ENCODE assay signal across 8 mouse cellular contexts in genomic region chr1:89108340-89108896, GRCm38 (mm10). TPM values are rescaled to one million over a fixed set of nuclear protein-coding genes. Genes with fewer than 3 reads are reported as not detected.
DNase-seq lines count a peak whose midpoint lies in the region; TF ChIP-seq lines count a peak whose summit lies in the region.

No protein-coding gene starts in this region.

- 15% methylated on average over 6 of the region's 6 CpGs for WGBS in heart, adult 2 months
- 3% methylated on average over 6 of the region's 6 CpGs for WGBS in liver, adult 2 months
- WGBS in small intestine, adult 2 months, result 6% methylated on average over 6 of the region's 6 CpGs

- DNase-seq in heart, adult 2 months, result no peak
- no peak for DNase-seq in heart, postnatal 36 days
- peak; percentile 72 for DNase-seq in NIH3T3 (ENCODE audit: low read depth)
- peak; percentile 59 for DNase-seq in heart, postnatal 4 days
- peak; percentile 32 for DNase-seq in liver, adult 2 months (ENCODE audit: extremely low read depth, low read depth, low spot score)
- DNase-seq in cerebellum, adult 9-10 months, result no peak
- no peak for DNase-seq in cerebellum, adult 11-12 months

- peaks cover 9% of the 10 kb centered on the region for H3K79me2 ChIP-seq in heart, adult 2 months (replicated peaks; ENCODE audit: control insufficient read depth, insufficient read depth, low read length)
- no peaks in the 10 kb centered on the region for H3K79me2 ChIP-seq in liver, adult 2 months (ENCODE audit: control insufficient read depth, insufficient read depth, low read length)

- peak overlapping the region; percentile 12 for H3K27ac ChIP-seq in heart, adult 2 months
- H3K27ac ChIP-seq in liver, adult 2 months (replicated peaks; ENCODE audit: insufficient read depth, low read depth, low read length), result no peak overlapping the region
- peak overlapping the region; percentile 66 for H3K27ac ChIP-seq in small intestine, adult 2 months (ENCODE audit: insufficient read depth, low read depth, low read length)

- TF ChIP-seq EP300 in heart, adult 2 months (IDR thresholded peaks at IDR 0.05; ENCODE audit: insufficient read depth, low read depth, low read length), result no peak

- no peaks in the 10 kb centered on the region for H3K27me3 ChIP-seq in heart, adult 2 months (ENCODE audit: control insufficient read depth, insufficient read depth, low read length)
- no peaks in the 10 kb centered on the region for H3K27me3 ChIP-seq in liver, adult 2 months (ENCODE audit: control insufficient read depth, insufficient read depth, low read length)
- H3K27me3 ChIP-seq in small intestine, adult 2 months (ENCODE audit: control insufficient read depth, insufficient read depth, low read length), result no peaks in the 10 kb centered on the region

- no peak for TF ChIP-seq CTCF in heart, adult 2 months (IDR thresholded peaks at IDR 0.05)
- TF ChIP-seq CTCF in liver, adult 2 months (IDR thresholded peaks at IDR 0.05; ENCODE audit: low read depth, low read length), result no peak
- TF ChIP-seq CTCF in small intestine, adult 2 months (IDR thresholded peaks at IDR 0.05; ENCODE audit: extremely low read depth, insufficient read length, insufficient replicate concordance, low read depth, low read length), result no peak

- H3K9ac ChIP-seq in heart, adult 2 months (ENCODE audit: low read depth, low read length), result no peak overlapping the region
- no peak overlapping the region for H3K9ac ChIP-seq in liver, adult 2 months (ENCODE audit: low read depth, low read length)

- H3K36me3 ChIP-seq in heart, adult 2 months (ENCODE audit: control insufficient read depth, insufficient read depth, low read length), result peaks cover 6% of the 10 kb centered on the region; the same call in 1 of the 2 replicates
- H3K36me3 ChIP-seq in liver, adult 2 months (ENCODE audit: control insufficient read depth, insufficient read depth, low read length), result no peaks in the 10 kb centered on the region
- no peaks in the 10 kb centered on the region for H3K36me3 ChIP-seq in small intestine, adult 2 months (ENCODE audit: control insufficient read depth, insufficient read depth, low read length)

- H3K4me1 ChIP-seq in heart, adult 2 months (ENCODE audit: control insufficient read depth, insufficient read depth, low read length), result peaks cover 30% of the 10 kb centered on the region
- peaks cover 23% of the 10 kb centered on the region for H3K4me1 ChIP-seq in liver, adult 2 months (ENCODE audit: control insufficient read depth, insufficient read depth, low read length)
- H3K4me1 ChIP-seq in small intestine, adult 2 months (ENCODE audit: control insufficient read depth, insufficient read depth, insufficient read length, low read length), result peaks cover 44% of the 10 kb centered on the region

- no peak for TF ChIP-seq POLR2A in heart, adult 2 months (IDR thresholded peaks at IDR 0.05; ENCODE audit: insufficient read depth, low read depth, low read length)
- no peak for TF ChIP-seq POLR2A in liver, adult 2 months (IDR thresholded peaks at IDR 0.05; ENCODE audit: extremely low read depth, insufficient read depth, low read length)
- TF ChIP-seq POLR2A in small intestine, adult 2 months (IDR thresholded peaks at IDR 0.05; ENCODE audit: low read depth, low read length), result no peak

- no peak overlapping the region for H3K4me3 ChIP-seq in heart, adult 2 months
- H3K4me3 ChIP-seq in liver, adult 2 months (ENCODE audit: insufficient read depth, low read depth, low read length), result no peak overlapping the region
- H3K4me3 ChIP-seq in small intestine, adult 2 months (ENCODE audit: low read depth, low read length), result no peak overlapping the region

- intact Hi-C loops in heart, adult 2 months (cut with DNase I), result no loop called here
- intact Hi-C loops in heart, postnatal 36 days (cut with DNase I), result no loop called here

RNA-seq across cellular contexts. Expression of gene Sh3bp4, which starts 38.2 kb away (rescaled TPM):
- 10 to 100 TPM in 1 of 2 experiments, 1 to 10 TPM in 1; 10.0 to 11.1 TPM for total RNA-seq in heart, adult 2 months (2021)
- 8.6 and 10.2 TPM in 2 replicates for polyA plus RNA-seq in heart, adult 2 months (2012; rRNA removed)
- 10 to 100 TPM; 11.3 to 11.8 TPM for total RNA-seq in heart, postnatal 36 days (2021)
- total RNA-seq in heart, postnatal 4 days (2021), result 10 to 100 TPM; 43.5 to 45.3 TPM
- 0.46 and 0.67 TPM in 2 replicates for total RNA-seq in liver, adult 2 months (2014; rRNA removed)
- polyA plus RNA-seq in liver, adult 2 months (2012; rRNA removed), result 0.34 and 0.45 TPM in 2 replicates
- polyA plus RNA-seq in small intestine, adult 2 months (2012; rRNA removed), result 4.2 and 5.5 TPM in 2 replicates

Comparison
In these comparisons a context has a peak if more than half of its experiments do, and no peak if none do; other contexts are left out.
1. DNase-seq: peak in NIH3T3 (single experiment), heart, postnatal 4 days (single experiment) and liver, adult 2 months (single experiment); none in heart, adult 2 months (0 of 2), heart, postnatal 36 days (0 of 2), cerebellum, adult 9-10 months (single experiment) and cerebellum, adult 11-12 months (single experiment).